Mouse (Mus musculus) small intestine, adult 2 months (tissue): Measurements from ENCODE around the gene 1700037H04Rik. TPM values are rescaled to one million over a fixed set of nuclear protein-coding genes. Genes with fewer than 3 reads are reported as not detected.

Source experiments
- H3K27ac ChIP-seq: fragments of 200-500 bp; 2 replicates; pipeline ENCODE4 v1.5.1; 2012; ENCODE audit warnings: low read depth, low read length, control low read depth, inconsistent platforms; ENCODE audit not compliant: insufficient read depth
- H3K27me3 ChIP-seq: fragments of 200-500 bp; 2 replicates; pipeline ENCODE4 v1.6.1; 2012; ENCODE audit warnings: mild to moderate bottlenecking, moderate library complexity, low read length, inconsistent platforms; ENCODE audit not compliant: control insufficient read depth, insufficient read depth
- H3K36me3 ChIP-seq: fragments of 200-500 bp; 2 replicates; pipeline ENCODE4 v1.6.1; 2012; ENCODE audit warnings: mild to moderate bottlenecking, low read length, control low read depth, inconsistent platforms; ENCODE audit not compliant: control insufficient read depth, insufficient read depth
- H3K4me1 ChIP-seq: fragments of 200-500 bp; 2 replicates; pipeline ENCODE4 v1.6.1; 2012; ENCODE audit warnings: low read length, inconsistent platforms, mixed read lengths; ENCODE audit not compliant: control insufficient read depth, insufficient read depth, insufficient read length
- H3K4me3 ChIP-seq: fragments of 200-500 bp; 2 replicates; pipeline ENCODE4 v1.5.1; 2012; ENCODE audit warnings: low read depth, mild to moderate bottlenecking, control low read depth, inconsistent platforms, low read length, moderate library complexity
- CTCF ChIP-seq: fragments of 200-500 bp; IDR thresholded peaks from 2 replicates; pipeline ENCODE4 v1.5.1; 2012; ENCODE audit warnings: low read depth, mild to moderate bottlenecking, control low read depth, inconsistent platforms, low read length, moderate library complexity, mixed read lengths; ENCODE audit not compliant: insufficient replicate concordance, insufficient read length; ENCODE audit errors: extremely low read depth
- POLR2A ChIP-seq: fragments of 200-500 bp; IDR thresholded peaks from 2 replicates; pipeline ENCODE4 v1.6.1; 2012; ENCODE audit warnings: low read depth, mild to moderate bottlenecking, control low read depth, inconsistent platforms, low read length, moderate library complexity
- WGBS: fragments of 180-500 bp; shearing (Covaris S2); methylation state at CpG from one replicate; pipeline ENCODE4 v1.1.7; 2018; 5-methylcytosine and 5-hydroxymethylcytosine counted together
- polyA plus RNA-seq: library from polyadenylated mRNA; depleted of rRNA; stranded (reverse); fragments of >200 nt; gene quantifications from 2 replicates; pipeline ENCODE4 v1.2.3, GENCODE M21; 2012

Gene 1700037H04Rik
- polyA plus RNA-seq, 1 experiment: 57.2 TPM

DNA sequence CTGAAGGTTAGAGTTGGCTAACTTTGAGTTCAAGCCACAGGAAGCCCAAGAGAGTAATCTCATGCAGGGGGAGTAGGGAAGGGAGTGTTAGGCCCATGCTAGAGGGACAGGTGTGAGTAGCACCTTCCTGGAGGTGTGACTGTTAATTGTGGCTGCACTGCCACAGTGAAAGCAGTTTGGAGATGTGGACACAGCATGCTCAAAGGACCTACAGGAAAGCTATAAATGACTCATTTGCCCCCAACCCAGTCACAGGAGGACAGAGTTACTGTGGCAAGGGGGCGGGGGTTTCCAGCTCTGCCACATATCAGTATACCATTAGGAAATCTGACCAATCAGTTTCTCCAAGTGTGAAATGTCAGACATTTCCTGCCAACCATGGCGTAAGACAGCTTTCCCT lies 14.3 kb downstream of the 1700037H04Rik start:
- Histone ChIP-seq H3K27ac (no peak overlapping the region), H3K4me3 (no peak overlapping the region), H3K36me3 (peaks cover 22% of the 10 kb centered on the region), H3K4me1 (peaks cover 10% of the 10 kb centered on the region), H3K27me3 (no peaks in the 10 kb centered on the region)
- 87% methylated on average over 2 of the region's 2 CpGs for WGBS
- no peak for TF ChIP-seq CTCF
- no peak for TF ChIP-seq POLR2A

DNA sequence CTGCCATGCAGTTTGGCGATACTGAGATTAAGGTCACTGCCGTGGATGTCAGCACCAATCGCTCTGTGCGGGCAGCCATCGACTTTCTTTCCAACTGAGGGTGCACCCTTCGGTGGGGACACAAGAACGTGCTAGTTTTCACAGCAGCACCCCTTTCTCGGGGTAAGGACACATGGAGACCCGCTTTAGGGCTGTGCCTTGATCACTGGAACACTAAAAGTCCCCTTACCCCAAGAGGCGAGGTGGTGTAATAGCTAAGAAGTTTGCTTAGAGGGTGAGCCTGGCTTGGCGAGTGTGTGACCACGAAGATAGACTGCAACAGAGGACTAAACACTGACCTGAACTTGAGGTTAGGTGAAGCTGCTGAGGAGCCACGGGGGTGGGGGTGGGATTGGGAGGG lies 14.8 kb downstream of the 1700037H04Rik start:
- no peak for TF ChIP-seq POLR2A
- TF ChIP-seq CTCF: no peak
- Histone ChIP-seq H3K4me3 (no peak overlapping the region), H3K27me3 (no peaks in the 10 kb centered on the region), H3K27ac (no peak overlapping the region), H3K4me1 (peaks cover 11% of the 10 kb centered on the region), H3K36me3 (peaks cover 22% of the 10 kb centered on the region)
- 80% methylated on average over 13 of the region's 13 CpGs for WGBS

- Histone ChIP-seq H3K4me1 (peaks cover 18% of the 10 kb centered on the region), H3K36me3 (peaks cover 12% of the 10 kb centered on the region), H3K27ac (no peak overlapping the region), H3K27me3 (no peaks in the 10 kb centered on the region), H3K4me3 (peak overlapping the region; percentile 27)
- no peak for TF ChIP-seq CTCF
- TF ChIP-seq POLR2A: no peak
- WGBS: 62% methylated on average over 22 of the region's 22 CpGs
These were observed 16.7 kb downstream of the 1700037H04Rik start for GRCm38 (mm10) chr2:131143007-131143780.

DNA sequence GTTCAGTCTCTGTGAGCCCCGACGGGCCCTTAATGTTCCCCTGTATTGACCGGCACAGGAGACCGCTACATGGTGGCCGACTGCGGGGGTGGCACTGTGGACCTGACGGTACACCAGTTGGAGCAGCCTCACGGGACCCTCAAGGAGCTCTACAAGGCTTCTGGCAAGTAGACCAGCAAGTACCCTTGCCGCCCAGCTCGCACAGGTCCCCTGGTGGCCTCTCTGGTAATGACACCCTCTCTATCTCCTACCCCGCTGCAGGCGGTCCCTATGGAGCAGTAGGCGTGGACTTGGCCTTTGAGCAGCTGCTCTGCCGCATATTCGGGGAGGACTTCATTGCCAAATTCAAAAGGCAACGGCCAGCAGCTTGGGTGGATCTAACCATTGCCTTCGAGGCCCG lies 17.3 kb downstream of the 1700037H04Rik start:
- peaks cover 6% of the 10 kb centered on the region for H3K36me3 ChIP-seq
- H3K4me1 ChIP-seq: peaks cover 18% of the 10 kb centered on the region
- H3K4me3 ChIP-seq: peak overlapping the region; percentile 27
- H3K27ac ChIP-seq: no peak overlapping the region
- WGBS: 29% methylated on average over 18 of the region's 18 CpGs
- no peak for TF ChIP-seq POLR2A
- peak; percentile 68; the same call in 1 of the 2 replicates for TF ChIP-seq CTCF
- no peaks in the 10 kb centered on the region for H3K27me3 ChIP-seq

- Histone ChIP-seq H3K36me3 (0 out of 2 replicates have a peak, but pooled peaks cover 2% of the 10 kb centered on the region), H3K4me1 (peaks cover 18% of the 10 kb centered on the region), H3K27me3 (no peaks in the 10 kb centered on the region), H3K4me3 (no peak overlapping the region), H3K27ac (no peak overlapping the region)
- no peak for TF ChIP-seq POLR2A
- no peak for TF ChIP-seq CTCF
- 82% methylated on average over 8 of the region's 8 CpGs for WGBS
These were observed 18.4 kb downstream of the 1700037H04Rik start for GRCm38 (mm10) chr2:131141336-131141986.

DNA sequence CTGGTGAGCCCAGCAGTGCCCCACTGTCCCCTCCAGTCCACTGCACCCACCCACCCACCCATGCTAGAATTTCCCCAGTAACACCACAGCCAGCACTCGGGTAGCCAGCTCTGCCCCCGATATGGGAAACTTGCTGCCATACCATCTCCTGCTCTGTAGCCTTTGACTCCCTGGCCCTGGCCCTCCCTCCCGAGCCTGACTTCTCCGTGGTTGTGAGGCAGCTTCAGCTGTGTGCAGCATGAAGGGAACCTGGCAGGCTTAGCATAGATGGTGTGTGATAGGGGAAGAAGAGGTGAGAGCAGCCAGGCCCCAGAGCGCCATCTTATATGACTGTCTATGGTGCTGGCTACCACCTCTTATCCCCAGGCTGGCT lies 19.4 kb downstream of the 1700037H04Rik start:
- Histone ChIP-seq H3K36me3 (0 out of 2 replicates have a peak, but pooled peaks cover 2% of the 10 kb centered on the region), H3K27me3 (no peaks in the 10 kb centered on the region), H3K4me1 (peaks cover 18% of the 10 kb centered on the region), H3K27ac (peak overlapping the region; percentile 11; the same call in 1 of the 2 replicates), H3K4me3 (no peak overlapping the region)
- TF ChIP-seq POLR2A (no peak), CTCF (no peak)
- 53% methylated on average over 5 of the region's 5 CpGs for WGBS

DNA sequence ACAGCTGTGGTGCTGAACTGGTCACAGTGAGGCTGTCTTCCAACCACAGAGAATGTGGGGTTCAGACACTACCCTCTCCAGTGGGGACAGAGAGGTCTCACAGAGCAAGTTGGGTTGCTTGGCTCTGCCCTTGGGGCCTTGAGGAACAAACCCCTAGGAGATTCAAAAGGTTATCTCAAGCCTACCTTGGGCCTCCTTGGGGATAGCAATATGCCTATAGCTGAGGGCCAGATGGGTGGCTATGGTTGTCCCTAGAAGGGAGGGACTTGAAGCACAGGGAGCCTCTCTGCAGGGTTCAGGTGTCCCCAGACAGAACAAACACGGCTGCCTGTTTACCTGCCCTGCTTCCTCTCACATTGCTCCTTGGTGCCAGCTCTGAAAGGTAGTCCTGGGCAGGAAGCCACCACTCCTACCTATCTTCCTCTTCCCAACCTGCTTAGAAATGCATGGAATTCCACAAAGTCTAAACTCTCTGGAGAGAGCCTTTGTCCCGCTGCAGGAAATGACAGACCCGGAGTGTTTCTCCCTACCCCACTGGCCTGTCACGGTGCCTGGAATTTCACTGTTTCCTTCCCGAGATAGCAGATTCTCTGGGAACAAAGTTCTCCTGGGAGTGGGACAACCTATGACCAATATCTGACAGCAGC lies 19.9 kb downstream of the 1700037H04Rik start:
- no peaks in the 10 kb centered on the region for H3K27me3 ChIP-seq
- WGBS: 13% methylated on average over 5 of the region's 5 CpGs
- H3K4me3 ChIP-seq: no peak overlapping the region
- peaks cover 18% of the 10 kb centered on the region for H3K4me1 ChIP-seq
- no peak for TF ChIP-seq POLR2A
- no peak for TF ChIP-seq CTCF
- H3K36me3 ChIP-seq: no peaks in the 10 kb centered on the region
- no peak overlapping the region for H3K27ac ChIP-seq
